Mouse (Mus musculus) midbrain, embryonic 11.5 days (tissue): Measurements from ENCODE around the gene Arfgef3. TPM values are rescaled to one million over a fixed set of nuclear protein-coding genes. Genes with fewer than 3 reads are reported as not detected.
"Not testable (repeated sequence)": the region's sequence is repeated elsewhere in the genome, so short reads cannot be mapped to it uniquely, and the experiment has no call there.

Experiments used
- ATAC-seq: fragments of 200-750 bp; cut with Nextera tagmentation; 2 replicates; pipeline ENCODE4 v1.8.0; 2017; ENCODE audit warnings: moderate TSS enrichment, moderate library complexity; ENCODE audit not compliant: low FRiP score
- DNase-seq: peaks from one replicate; pipeline ENCODE4 v3.0.0; 2015; ENCODE audit warnings: low spot score; ENCODE audit errors: missing footprints
- H3K27ac ChIP-seq: fragments of 300-500 bp; sonication (generic); 2 replicates; pipeline ENCODE4 v1.5.1; 2014; ENCODE audit warnings: low read depth, low read length
- H3K27me3 ChIP-seq: fragments of 300-500 bp; sonication (generic); 2 replicates; pipeline ENCODE4 v1.6.1; 2014; ENCODE audit warnings: mild to moderate bottlenecking, low read length, moderate library complexity, mixed read lengths; ENCODE audit not compliant: control insufficient read depth, insufficient read depth
- H3K36me3 ChIP-seq: fragments of 300-500 bp; sonication (generic); 2 replicates; pipeline ENCODE4 v1.6.1; 2014; ENCODE audit warnings: mild to moderate bottlenecking, low read length, moderate library complexity, mixed read lengths; ENCODE audit not compliant: control insufficient read depth, insufficient read depth
- H3K4me1 ChIP-seq: fragments of 300-500 bp; sonication (generic); 2 replicates; pipeline ENCODE4 v1.6.1; 2014; ENCODE audit warnings: low read length; ENCODE audit not compliant: control insufficient read depth, insufficient read depth
- H3K4me2 ChIP-seq: fragments of 300-500 bp; sonication (generic); 2 replicates; pipeline ENCODE4 v1.6.1; 2014; ENCODE audit warnings: mild to moderate bottlenecking, moderate library complexity
- H3K4me3 ChIP-seq: fragments of 300-500 bp; sonication (generic); 2 replicates; pipeline ENCODE4 v1.5.1; 2014; ENCODE audit warnings: low read depth, low read length
- H3K9ac ChIP-seq: fragments of 300-500 bp; sonication (generic); 2 replicates; pipeline ENCODE4 v1.6.1; 2014; ENCODE audit warnings: low read length
- H3K9me3 ChIP-seq: fragments of 300-500 bp; sonication (generic); 2 replicates; pipeline ENCODE4 v1.6.1; 2016; ENCODE audit warnings: low read length; ENCODE audit not compliant: control insufficient read depth
- WGBS: fragments of 180-500 bp; shearing (Covaris S2); extraction: QIAGEN DNeasy Blood & Tissue Kit; methylation state at CpG from one replicate; pipeline ENCODE4 v1.1.7; 2014; 5-methylcytosine and 5-hydroxymethylcytosine counted together
- polyA plus RNA-seq: library from polyadenylated mRNA; unstranded; fragments of >200 nt; fragmentation: Nextera tagmentation; extraction: Ambion mirVana; gene quantifications from 2 replicates; pipeline ENCODE4 v1.2.1, GENCODE M21; 2014

Gene Arfgef3
- polyA plus RNA-seq, 1 experiment from 2014 or later: 1.3 TPM

DNA sequence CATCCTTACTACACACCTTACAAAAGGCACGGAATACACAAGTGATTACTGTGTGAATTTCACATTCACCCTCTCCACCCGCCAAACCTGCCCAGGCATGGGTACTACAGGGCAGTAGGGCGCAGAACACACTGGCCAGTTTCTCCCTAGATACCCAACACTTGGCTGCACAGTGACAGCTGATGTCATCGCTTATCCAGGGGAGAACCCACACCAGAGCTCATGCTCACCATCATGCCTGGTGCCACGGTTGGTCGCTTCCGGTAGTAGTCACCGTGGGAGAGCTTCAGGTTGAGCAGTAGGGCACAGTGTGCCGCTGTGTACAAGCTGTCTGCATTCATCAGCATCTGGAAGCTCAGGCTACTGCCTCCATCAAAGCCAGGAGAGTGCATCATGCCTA is 108.3 kb downstream of the Arfgef3 start:
- Histone ChIP-seq H3K27me3 (no peaks in the 10 kb centered on the region), H3K9me3 (no peaks in the 10 kb centered on the region), H3K4me1 (no peaks in the 10 kb centered on the region), H3K9ac (no peak overlapping the region), H3K4me2 (no peak overlapping the region), H3K36me3 (no peaks in the 10 kb centered on the region), H3K27ac (no peak overlapping the region), H3K4me3 (no peak overlapping the region)
- ATAC-seq (no peak), DNase-seq (no peak)
- 87% methylated on average over 9 of the region's 9 CpGs for WGBS

DNA sequence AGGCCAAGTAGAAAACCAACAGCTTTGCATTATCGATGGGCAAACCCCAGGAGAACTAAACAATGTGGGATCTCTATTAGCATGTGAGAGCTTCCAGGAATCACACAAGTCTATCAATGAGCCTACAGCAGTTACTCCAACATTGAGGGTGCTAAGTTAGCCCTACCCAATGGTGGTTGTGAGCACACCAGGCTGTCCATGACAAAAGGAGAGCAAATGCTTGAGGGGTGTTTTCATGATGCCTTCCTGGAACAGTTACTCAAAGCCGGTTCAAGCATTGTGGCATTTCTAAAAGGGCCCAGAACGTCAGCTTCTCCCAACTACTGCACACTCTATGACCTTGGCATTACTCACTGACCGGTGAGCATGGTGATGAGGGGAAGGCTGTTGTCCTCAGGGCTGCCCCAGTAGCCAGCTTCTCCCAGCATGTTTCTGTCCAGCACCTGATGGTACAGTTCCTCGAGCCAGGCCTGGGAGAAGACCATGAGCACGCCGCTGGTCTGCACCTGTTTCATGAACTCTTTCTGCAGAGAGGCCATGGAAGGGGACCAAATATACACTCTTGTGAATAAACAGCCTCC is 109.3 kb downstream of the Arfgef3 start:
- 86% methylated on average over 7 of the region's 7 CpGs for WGBS
- H3K4me3 ChIP-seq: no peak overlapping the region
- no peaks in the 10 kb centered on the region for H3K4me1 ChIP-seq
- H3K27me3 ChIP-seq: no peaks in the 10 kb centered on the region
- no peak overlapping the region for H3K27ac ChIP-seq
- DNase-seq (no peak), ATAC-seq (no peak)
- H3K9me3 ChIP-seq: no peaks in the 10 kb centered on the region
- H3K36me3 ChIP-seq: no peaks in the 10 kb centered on the region
- no peak overlapping the region for H3K9ac ChIP-seq
- H3K4me2 ChIP-seq: no peak overlapping the region

DNA sequence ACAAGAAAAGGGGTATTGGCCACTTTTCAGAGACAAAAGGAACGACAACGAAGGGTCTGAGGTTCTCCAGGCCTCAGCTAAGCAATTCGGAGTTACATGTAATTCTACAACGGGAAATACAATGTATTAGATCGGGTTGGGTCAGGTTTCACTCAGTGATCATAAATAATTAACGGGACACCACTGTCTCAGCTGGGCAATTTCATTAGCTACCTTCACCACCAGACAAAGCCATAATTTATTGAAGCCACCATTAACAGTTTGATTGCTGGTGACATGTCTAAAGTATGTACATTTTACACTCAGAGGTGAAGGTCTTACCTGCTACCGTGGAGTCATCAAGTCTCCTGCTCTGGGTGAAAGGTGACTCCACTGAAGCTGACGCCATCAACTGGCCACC is 113.3 kb downstream of the Arfgef3 start:
- Histone ChIP-seq H3K4me3 (no peak overlapping the region), H3K4me1 (no peaks in the 10 kb centered on the region), H3K27ac (no peak overlapping the region), H3K36me3 (no peaks in the 10 kb centered on the region), H3K27me3 (no peaks in the 10 kb centered on the region), H3K9me3 (no peaks in the 10 kb centered on the region), H3K9ac (no peak overlapping the region), H3K4me2 (no peak overlapping the region)
- ATAC-seq (no peak), DNase-seq (no peak)
- 90% methylated on average over 8 of the region's 8 CpGs for WGBS

DNA sequence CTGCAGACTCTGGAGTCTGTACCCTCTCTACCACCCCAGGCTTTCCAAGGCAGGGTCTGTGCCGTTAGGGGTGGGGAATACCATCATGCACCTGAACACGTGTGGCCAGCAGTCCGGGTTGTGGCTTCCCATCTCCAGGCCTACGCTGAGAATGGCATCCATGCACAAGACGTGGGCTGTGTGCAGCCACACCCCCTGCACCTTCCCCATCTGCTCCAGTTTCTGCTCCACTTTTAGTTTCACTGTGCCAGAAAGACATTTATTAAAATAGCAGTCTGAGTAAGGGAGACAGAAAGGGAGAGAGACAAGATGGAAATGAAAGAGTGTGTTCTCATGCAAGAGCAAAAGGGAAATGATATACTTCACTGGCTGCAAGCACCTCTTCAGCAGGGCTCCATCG is 116.2 kb downstream of the Arfgef3 start:
- no peaks in the 10 kb centered on the region for H3K36me3 ChIP-seq
- ATAC-seq: no peak
- H3K9me3 ChIP-seq: no peaks in the 10 kb centered on the region
- no peaks in the 10 kb centered on the region for H3K27me3 ChIP-seq
- H3K4me1 ChIP-seq: no peaks in the 10 kb centered on the region
- H3K9ac ChIP-seq: no peak overlapping the region
- no peak overlapping the region for H3K4me3 ChIP-seq
- DNase-seq: no peak
- no peak overlapping the region for H3K4me2 ChIP-seq
- no peak overlapping the region for H3K27ac ChIP-seq
- 90% methylated on average over 6 of the region's 6 CpGs for WGBS

DNA sequence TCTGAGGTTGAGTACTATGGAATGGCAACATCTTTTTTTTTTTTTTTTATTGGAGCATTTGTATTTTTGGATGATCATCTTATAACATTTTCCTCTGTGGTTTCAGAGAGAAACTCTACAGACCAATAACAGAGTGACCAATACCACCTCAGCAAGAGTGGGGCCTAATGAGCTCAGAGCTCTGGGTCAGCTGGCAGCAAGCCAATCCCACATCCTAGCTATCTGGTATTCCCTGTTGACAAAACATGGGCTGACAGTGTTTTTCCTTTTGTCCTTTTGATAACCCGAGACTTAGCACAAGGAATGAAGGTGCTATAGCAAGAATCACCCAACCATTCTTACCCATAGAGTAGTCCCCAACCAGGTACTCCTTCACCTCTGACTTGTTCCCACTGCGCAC is 131.0 kb downstream of the Arfgef3 start:
- no peaks in the 10 kb centered on the region for H3K9me3 ChIP-seq
- H3K27me3 ChIP-seq: no peaks in the 10 kb centered on the region
- no peak overlapping the region for H3K4me3 ChIP-seq
- no peak overlapping the region for H3K27ac ChIP-seq
- H3K4me1 ChIP-seq: no peaks in the 10 kb centered on the region
- WGBS: 80% methylated on average over 2 of the region's 2 CpGs
- no peak overlapping the region for H3K9ac ChIP-seq
- DNase-seq (no peak), ATAC-seq (no peak)
- no peaks in the 10 kb centered on the region for H3K36me3 ChIP-seq
- no peak overlapping the region for H3K4me2 ChIP-seq

DNA sequence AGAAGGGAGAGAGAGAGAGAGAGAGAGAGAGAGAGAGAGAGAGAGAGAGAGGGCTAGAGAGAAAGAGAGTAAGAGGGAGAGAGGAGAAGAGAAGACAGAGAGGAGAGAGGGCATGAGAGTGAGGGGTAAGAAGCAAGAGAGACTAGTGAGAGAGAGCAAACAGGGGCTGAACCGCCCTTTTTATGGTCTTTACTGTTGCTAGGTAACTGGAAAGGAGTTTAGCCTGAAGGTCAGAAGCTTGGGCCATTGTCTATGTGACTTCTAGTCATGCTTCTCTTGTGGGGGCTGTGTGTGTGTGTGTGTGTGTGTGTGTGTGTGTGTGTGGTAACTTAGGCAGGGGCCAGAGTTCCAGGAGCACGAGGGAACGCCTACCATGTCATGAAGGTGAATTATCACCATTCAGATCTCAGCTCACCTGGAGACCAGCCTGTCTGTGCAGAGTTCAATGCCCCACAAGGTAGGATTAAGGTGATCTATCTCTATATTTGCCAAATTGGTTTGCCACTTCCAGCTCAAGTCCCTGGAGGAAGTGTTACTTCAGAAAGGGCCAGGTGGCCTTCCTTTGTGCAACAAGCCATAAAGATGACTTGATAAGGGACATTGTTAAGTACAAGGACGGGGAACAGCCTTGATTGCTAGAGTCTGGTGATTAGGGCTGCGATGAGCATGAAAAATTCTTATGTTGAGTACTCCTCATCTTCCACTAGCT is 138.8 kb downstream of the Arfgef3 start:
- not testable (repeated sequence) for DNase-seq, H3K9me3 ChIP-seq, H3K27ac ChIP-seq, H3K4me1 ChIP-seq, H3K36me3 ChIP-seq, H3K9ac ChIP-seq, H3K4me3 ChIP-seq, ATAC-seq, H3K4me2 ChIP-seq, H3K27me3 ChIP-seq
- WGBS: 52% methylated on average over 5 of the region's 5 CpGs

DNA sequence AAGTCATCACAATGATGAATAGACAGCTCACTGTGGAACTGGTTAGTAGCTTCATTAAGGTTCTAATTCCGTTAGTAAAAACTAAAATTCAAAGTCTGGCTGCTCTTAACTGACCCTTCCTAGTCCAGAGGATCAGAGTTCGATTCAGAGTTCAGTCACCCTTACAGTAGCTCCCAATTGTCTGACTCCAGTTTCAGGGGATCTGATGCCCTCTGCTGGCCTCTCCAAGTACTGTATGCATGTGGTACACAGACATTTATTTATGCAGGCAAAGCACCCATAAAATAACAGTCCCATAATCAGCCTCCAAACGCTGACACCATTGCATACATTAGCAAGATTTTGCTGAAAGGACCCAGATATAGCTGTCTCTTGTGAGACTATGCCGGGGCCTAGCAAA is 141.7 kb downstream of the Arfgef3 start:
- no peak overlapping the region for H3K4me2 ChIP-seq
- no peaks in the 10 kb centered on the region for H3K4me1 ChIP-seq
- H3K27ac ChIP-seq: no peak overlapping the region
- DNase-seq: peak; percentile 95
- H3K4me3 ChIP-seq: no peak overlapping the region
- H3K9ac ChIP-seq: no peak overlapping the region
- no peaks in the 10 kb centered on the region for H3K36me3 ChIP-seq
- WGBS: 11% methylated on average over 3 of the region's 4 CpGs
- H3K9me3 ChIP-seq: no peaks in the 10 kb centered on the region
- ATAC-seq: 0 out of 2 replicates have a peak, but pooled peaks have one; percentile 54
- H3K27me3 ChIP-seq: no peaks in the 10 kb centered on the region

DNA sequence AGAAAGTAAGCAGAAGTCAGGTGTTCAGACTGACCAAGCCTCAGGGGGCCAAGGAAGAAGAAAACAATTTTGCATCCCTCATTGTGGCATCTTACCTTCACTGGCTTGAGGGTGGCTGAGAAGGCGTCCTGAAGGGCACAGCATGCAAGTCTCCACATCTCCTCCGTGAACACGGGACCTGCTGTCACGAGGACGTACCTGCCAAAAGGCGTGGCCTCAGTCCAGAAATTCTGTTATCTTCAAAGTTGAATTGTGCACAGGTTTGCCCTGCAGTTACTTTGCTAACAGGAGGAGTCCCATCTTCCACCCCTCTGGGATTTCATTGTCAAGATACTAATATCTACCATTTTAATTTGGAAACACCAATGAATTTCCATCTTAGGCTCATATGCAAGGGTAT is 146.1 kb downstream of the Arfgef3 start:
- Histone ChIP-seq H3K9me3 (no peaks in the 10 kb centered on the region), H3K36me3 (no peaks in the 10 kb centered on the region), H3K27ac (no peak overlapping the region), H3K27me3 (no peaks in the 10 kb centered on the region), H3K4me1 (no peaks in the 10 kb centered on the region), H3K4me2 (no peak overlapping the region), H3K9ac (no peak overlapping the region), H3K4me3 (no peak overlapping the region)
- no peak for DNase-seq
- WGBS: 86% methylated on average over 6 of the region's 6 CpGs
- ATAC-seq: no peak

DNA sequence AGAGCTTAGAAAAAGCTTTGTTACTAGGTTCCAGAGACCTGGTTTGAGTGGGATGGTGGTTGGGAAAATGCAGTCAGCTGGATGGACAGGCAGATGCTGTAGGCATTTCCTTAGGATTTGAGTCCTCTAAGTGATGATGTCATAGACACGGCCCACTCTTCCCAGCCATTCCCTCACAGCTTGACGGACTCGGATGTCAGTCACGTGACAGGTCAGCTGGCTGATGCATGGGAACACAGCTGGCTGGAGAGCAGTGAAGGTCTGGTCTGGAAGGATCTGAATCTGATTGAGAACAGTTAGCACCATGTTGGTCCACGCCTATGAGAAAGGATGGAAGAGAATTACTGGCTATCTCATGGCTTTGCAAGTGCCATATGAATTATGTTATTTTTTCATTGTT is 154.3 kb downstream of the Arfgef3 start:
- 93% methylated on average over 5 of the region's 5 CpGs for WGBS
- H3K36me3 ChIP-seq: no peaks in the 10 kb centered on the region
- no peak overlapping the region for H3K4me2 ChIP-seq
- no peak for DNase-seq
- no peaks in the 10 kb centered on the region for H3K4me1 ChIP-seq
- H3K4me3 ChIP-seq: no peak overlapping the region
- H3K27me3 ChIP-seq: no peaks in the 10 kb centered on the region
- H3K9me3 ChIP-seq: no peaks in the 10 kb centered on the region
- no peak overlapping the region for H3K9ac ChIP-seq
- no peak overlapping the region for H3K27ac ChIP-seq
- ATAC-seq: no peak
